Mouse (Mus musculus): ENCODE results near the gene Stxbp1.

Stxbp1 gene

GRCm38 (mm10) chr2:32846805-32847467 is at the start of gene Stxbp1:
Gene Stxbp1 (minus strand): TSS chr2:32847245.
- no peak for DNase-seq (ENCODE audit: extremely low read depth, low read depth, low spot score)

DNA sequence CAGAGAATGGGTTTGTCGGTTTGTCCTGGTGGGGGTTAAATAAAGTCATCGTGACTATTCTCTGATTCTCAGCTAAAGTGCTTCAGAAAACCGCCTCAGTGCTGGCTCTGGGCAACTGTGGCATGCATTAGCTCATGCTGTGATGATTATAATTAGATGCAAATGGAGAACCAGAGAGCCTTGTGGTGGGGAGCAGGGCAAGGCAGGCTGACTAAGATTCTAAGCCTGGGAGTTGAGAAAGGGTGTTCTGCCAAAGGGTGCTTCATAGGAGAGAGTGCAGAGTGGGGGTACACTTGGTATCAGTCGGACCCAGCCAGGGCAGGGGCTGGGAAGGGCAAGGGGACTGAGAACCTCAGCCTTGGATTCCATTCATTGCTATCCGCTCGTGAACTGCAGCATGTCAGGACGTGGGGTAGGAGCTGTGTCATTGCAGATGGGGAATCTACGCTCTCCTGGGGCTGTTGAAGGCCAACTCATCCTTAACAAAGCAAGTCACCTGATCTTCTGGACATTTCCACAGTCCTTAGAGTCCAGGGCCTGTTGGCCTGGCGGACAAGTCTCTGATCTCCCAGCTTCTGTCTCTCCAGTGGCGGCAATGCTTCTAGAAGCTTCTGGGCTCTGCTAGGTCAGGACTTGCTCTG is 49.6 kb upstream of the Stxbp1 start:
- no peak for DNase-seq (ENCODE audit: extremely low read depth, low read depth, low spot score)

DNA sequence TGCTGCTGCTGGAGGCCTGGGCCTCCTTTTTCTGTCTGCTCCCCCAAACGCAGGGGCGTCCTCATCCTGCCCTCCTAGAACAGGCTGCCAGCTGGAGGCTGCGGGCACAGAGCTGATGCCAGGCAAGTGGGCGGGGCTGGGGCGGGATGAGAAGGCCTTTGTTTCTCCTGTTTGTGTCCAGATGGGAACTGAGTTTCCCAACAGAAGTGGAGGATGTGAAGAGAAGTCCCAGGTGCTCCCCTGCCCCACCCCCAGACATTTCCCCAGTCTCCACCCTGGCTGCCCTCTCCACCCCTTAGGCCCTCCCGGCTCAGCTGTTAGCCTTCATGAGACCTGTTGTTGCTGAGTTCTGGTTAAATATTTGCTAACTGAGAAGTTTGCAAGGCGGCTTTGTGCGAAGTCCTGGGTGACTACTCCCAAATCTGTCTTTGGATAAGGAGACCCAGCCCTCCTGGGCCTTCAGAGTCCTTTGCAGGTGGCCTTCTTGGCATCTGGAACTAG is 48.6 kb upstream of the Stxbp1 start:
- no peak for DNase-seq (ENCODE audit: extremely low read depth, low read depth, low spot score)

GRCm38 (mm10) chr2:32894097-32894496 is 47.1 kb upstream of the Stxbp1 start:
- DNase-seq (ENCODE audit: extremely low read depth, low read depth, low spot score), result no peak

GRCm38 (mm10) chr2:32892490-32892889 is 45.4 kb upstream of the Stxbp1 start:
- no peak for DNase-seq (ENCODE audit: extremely low read depth, low read depth, low spot score)

- DNase-seq (ENCODE audit: extremely low read depth, low read depth, low spot score), result no peak
Observed at GRCm38 (mm10) chr2:32891278-32891677, 44.2 kb upstream of the Stxbp1 start.

DNA sequence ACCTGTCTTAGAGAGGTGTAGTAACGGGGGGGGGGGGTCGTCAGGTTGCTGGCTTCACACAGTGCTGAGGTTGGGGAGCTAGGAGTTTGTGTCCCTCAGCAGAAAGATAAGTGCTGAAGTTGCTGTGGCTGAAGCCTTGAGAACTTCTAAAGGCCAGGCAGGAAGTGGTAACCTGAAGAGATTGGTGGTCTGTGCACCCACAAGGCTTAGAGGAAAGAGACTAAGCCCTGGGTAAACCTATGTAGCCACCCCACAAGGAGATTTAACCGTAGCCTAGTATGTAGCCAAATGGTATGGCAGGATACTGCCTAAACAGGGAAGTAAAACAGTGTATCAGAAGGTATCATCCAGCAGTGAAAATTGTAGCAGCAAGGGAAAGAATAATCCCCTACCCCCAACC is 43.2 kb upstream of the Stxbp1 start:
- no peak for DNase-seq (ENCODE audit: extremely low read depth, low read depth, low spot score)

DNA sequence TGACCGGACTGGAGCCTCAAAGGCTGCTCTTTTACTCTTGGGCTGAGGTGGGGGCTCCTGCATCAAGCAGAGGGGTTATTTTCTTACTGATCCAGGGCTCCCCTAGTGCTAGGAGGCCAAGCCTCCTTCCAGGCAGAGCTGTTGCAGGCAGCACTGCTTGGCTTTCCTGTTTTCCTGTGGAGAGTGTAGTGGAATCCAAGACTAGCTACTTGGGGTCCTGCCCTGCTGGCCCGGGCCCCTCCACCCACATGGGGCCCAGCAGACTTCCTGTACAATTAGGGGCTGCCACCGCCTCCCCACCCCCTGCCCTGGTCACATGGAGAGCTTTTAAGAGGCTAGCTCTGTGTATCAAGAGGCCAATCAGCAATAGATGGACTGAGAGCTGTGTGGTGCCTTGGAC is 41.5 kb upstream of the Stxbp1 start:
- no peak for DNase-seq (ENCODE audit: extremely low read depth, low read depth, low spot score)

GRCm38 (mm10) chr2:32888029-32888428 is 41.0 kb upstream of the Stxbp1 start:
- DNase-seq (ENCODE audit: extremely low read depth, low read depth, low spot score), result no peak

DNA sequence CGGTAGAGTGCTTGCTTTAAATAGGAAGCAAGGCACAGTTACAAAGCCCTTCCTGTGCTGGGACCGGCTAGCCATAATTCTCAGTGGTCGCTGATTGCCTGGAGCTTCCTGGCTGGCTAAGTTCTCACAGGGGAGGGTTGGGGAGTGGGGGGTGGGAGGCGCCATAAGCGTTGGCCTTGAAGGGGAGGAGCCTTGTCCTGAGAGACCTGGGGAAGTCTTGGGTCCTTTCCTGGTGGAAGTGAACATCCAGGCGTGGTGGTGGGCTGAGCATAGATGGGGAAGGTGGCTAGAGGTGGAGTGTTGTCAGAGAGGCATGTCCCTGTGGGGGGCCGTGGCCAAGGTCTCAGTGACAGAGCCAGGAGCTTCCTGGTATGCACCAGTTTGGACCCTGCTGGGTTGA is 37.7 kb upstream of the Stxbp1 start:
- no peak for DNase-seq (ENCODE audit: extremely low read depth, low read depth, low spot score)

- DNase-seq (ENCODE audit: extremely low read depth, low read depth, low spot score), result no peak
Observed at GRCm38 (mm10) chr2:32882283-32883043, 35.4 kb upstream of the Stxbp1 start.

DNA sequence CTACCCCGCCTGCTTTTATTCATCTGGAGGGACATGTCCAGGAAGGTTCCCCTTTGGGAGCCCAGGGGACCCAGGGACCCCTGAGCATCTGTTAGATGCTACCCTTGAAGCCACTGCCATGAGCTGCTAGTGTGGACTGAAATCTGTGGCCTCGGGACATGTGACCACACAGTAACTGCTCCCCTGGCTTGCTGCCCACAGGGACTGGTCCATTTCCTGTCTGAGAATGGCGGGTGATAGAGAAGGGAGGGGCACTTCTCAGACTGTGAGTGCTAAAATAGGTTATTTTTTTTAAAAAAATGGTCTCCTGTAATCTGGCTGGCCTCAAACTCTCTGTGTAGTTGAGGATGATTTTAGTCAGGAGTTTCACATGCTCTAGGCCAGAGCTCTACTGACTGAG is 34.7 kb upstream of the Stxbp1 start:
- DNase-seq (ENCODE audit: extremely low read depth, low read depth, low spot score), result no peak

GRCm38 (mm10) chr2:32881054-32881453 is 34.0 kb upstream of the Stxbp1 start:
- no peak for DNase-seq (ENCODE audit: extremely low read depth, low read depth, low spot score)

DNA sequence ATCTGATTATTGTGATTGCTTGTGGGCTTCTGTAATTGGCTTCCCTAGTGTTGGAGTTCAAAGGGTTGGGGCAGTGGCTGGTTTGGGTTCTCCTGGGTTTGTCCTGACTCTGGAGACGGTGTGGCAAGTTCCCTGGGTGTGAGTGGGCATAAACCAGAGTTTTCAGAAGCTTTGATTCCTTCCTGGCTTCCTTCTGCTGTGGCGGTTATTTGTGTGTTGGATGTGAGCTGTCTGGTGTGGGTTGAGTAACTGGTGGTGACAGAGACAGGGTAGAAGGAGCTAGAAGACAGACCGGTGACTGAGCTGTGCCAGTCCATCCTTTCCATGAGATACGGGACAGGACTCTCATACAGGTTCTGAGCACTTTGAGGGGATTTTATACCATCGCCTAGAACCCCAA is 32.5 kb upstream of the Stxbp1 start:
- DNase-seq (ENCODE audit: extremely low read depth, low read depth, low spot score), result no peak

- DNase-seq (ENCODE audit: extremely low read depth, low read depth, low spot score), result peak; percentile 86
Observed at GRCm38 (mm10) chr2:32878396-32878795, 31.4 kb upstream of the Stxbp1 start.

DNA sequence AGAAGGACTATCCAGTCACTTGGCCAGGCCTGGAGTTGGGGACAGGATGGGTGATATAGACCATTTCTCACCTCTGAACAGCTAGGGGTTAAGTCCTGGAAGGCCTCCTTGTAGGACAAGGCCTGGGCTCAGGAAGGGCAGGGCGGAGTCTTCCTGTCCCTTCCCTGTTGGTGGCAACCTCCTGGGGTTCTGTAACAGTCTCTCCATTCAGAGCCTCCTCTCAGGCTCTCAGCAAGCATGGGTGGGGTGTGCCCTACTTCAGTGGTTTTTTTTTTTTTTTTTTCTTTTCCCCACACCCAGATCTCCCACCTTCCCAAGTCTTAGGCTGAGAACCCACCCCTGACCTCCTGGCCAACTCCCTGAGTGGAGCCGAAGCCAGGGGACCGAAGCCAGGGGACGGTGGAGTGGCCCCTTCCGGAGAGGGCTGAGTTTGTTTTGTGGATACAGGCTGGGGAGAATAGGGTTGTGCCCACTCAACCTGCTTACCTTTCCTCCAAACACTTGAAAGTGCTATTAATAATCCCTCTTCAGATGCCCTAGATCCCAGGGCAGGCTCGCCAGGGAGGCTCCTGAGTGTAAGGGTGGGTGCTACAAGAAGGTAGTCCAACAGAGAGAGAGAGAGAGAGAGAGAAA is 30.8 kb upstream of the Stxbp1 start:
- DNase-seq (ENCODE audit: extremely low read depth, low read depth, low spot score), result no peak

DNA sequence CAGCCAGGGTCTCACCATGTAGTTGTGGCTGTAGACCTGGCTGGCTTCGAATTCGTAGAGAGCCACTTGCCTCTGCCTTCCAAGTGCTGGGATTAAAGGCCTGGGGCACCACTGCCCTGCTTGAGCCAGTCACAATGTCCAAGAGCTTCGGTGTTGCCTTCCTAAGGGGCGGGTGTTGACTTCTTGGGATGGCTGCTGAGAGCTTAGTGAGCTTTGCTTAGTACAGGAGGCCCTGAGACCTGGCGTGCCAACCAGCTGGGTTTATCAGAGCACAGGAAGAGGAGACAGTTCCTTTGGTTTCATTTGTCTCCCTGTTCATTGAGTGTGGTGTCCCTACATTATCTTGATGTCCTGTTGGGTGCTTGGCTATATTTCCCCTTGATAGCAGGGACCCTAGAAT is 30.3 kb upstream of the Stxbp1 start:
- DNase-seq (ENCODE audit: extremely low read depth, low read depth, low spot score), result no peak

DNA sequence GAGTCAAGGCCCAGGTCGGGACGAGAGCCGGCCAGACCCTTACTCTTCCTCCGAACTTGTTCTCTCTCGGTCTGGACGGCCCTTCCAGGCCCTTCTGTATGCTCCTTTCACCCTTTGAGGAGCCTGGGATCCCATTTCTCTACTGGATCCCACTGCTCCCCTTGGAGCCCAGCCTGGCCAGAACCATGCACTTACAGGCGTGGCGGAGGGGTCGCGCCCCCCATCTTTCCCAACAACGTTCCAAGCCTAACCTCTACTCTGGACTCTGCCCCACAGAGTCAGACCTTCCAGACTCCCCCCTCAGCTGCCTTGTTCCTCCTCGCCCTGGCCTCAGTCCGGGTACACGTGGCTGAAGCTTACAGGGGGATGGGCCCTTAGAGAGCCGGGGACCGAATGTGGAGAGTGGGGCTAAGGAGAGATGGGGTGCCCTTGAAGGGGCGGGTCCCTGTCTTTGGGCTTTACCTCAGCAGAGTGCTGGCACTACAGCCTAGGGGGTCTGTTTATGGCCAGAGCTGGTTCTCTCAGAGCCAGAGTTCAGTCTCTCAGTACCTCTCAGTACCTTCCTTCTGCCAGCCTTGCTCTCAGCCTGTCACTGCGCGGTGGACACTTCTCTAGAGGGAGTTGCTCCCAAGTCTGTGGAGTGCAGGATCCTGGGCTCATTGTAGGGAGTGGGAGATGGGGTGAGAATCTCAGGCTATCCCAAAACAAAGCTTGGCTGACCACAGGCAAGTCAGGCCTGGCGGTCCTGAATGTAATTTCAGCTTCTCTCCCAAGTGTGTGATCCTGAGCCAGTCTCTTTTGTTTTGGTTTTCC is 29.7 kb upstream of the Stxbp1 start:
- DNase-seq (ENCODE audit: extremely low read depth, low read depth, low spot score), result no peak

GRCm38 (mm10) chr2:32875675-32876489 is 28.8 kb upstream of the Stxbp1 start, which contains the start of gene Fam129b:
Gene Fam129b (plus strand): TSS chr2:32876114.
- DNase-seq (ENCODE audit: extremely low read depth, low read depth, low spot score), result peak; percentile 88
